Mouse (Mus musculus) myocyte (in vitro differentiated cells): ENCODE results near the gene Cenps. TPM values are rescaled to one million over a fixed set of nuclear protein-coding genes. Genes with fewer than 3 reads are reported as not detected.
"Not testable (repeated sequence)": the region's sequence is repeated elsewhere in the genome, so short reads cannot be mapped to it uniquely, and the experiment has no call there.

Experiments used
- H3K27me3 ChIP-seq: one replicate; pipeline ENCODE4 v1.6.1; 2011; ENCODE audit not compliant: control insufficient read depth, insufficient read depth, insufficient read length
- H3K36me3 ChIP-seq: one replicate; pipeline ENCODE4 v1.6.1; 2011; ENCODE audit not compliant: control insufficient read depth, insufficient read depth
- H3K4me2 ChIP-seq: one replicate; pipeline ENCODE4 v1.6.1; 2011; ENCODE audit warnings: low read depth, control low read depth
- H3K4me3 ChIP-seq: one replicate; pipeline ENCODE4 v1.5.1; 2011; ENCODE audit warnings: mild to moderate bottlenecking, control low read depth, moderate library complexity
- H3K79me2 ChIP-seq: one replicate; pipeline ENCODE4 v1.6.1; 2011; ENCODE audit not compliant: control insufficient read depth, insufficient read depth
- H3ac ChIP-seq: one replicate; pipeline ENCODE4 v1.6.1; 2011; ENCODE audit not compliant: control insufficient read depth, insufficient read length
- CEBPB ChIP-seq: IDR thresholded peaks from 2 replicates; pipeline ENCODE4 v1.6.1; 2011; ENCODE audit warnings: mild to moderate bottlenecking, moderate library complexity; ENCODE audit not compliant: poor library complexity, insufficient read depth, severe bottlenecking
- E2F4 ChIP-seq: IDR thresholded peaks from one replicate; pipeline ENCODE4 v1.6.1; 2011; ENCODE audit warnings: mild to moderate bottlenecking, control low read depth, moderate library complexity; ENCODE audit not compliant: insufficient read depth
- MAX ChIP-seq: IDR thresholded peaks from one replicate; pipeline ENCODE4 v1.6.1; 2011; ENCODE audit warnings: low read depth, mild to moderate bottlenecking, control low read depth
- MYOD1 ChIP-seq, 3 experiments: IDR thresholded peaks; one replicate each; pipeline ENCODE4 v1.6.1; 2011; ENCODE audit warnings: control low read depth in 2 of 3, low read depth in 2 of 3, mild to moderate bottlenecking in 2 of 3, moderate library complexity in 1 of 3; ENCODE audit not compliant: insufficient read length in 2 of 3, control insufficient read depth in 1 of 3
- MYOG ChIP-seq, 3 experiments: IDR thresholded peaks; one replicate each; pipeline ENCODE4 v1.6.1; 2011; ENCODE audit warnings: control low read depth in 2 of 3, low read depth in 2 of 3, mild to moderate bottlenecking in 2 of 3; ENCODE audit not compliant: insufficient read length in 2 of 3, control insufficient read depth in 1 of 3, insufficient read depth in 1 of 3
- POLR2A ChIP-seq: IDR thresholded peaks from one replicate; pipeline ENCODE4 v1.6.1; 2011; ENCODE audit warnings: low read depth, mild to moderate bottlenecking, control low read depth, moderate library complexity; ENCODE audit not compliant: insufficient read length
- POLR2AphosphoS2 ChIP-seq: IDR thresholded peaks from one replicate; pipeline ENCODE4 v1.6.1; 2011; ENCODE audit warnings: low read depth, control low read depth; ENCODE audit not compliant: insufficient read length
- REST ChIP-seq: IDR thresholded peaks from one replicate; pipeline ENCODE4 v1.6.1; 2011; ENCODE audit warnings: mild to moderate bottlenecking, control low read depth, moderate library complexity; ENCODE audit not compliant: insufficient read depth, insufficient read length
- SRF ChIP-seq: IDR thresholded peaks from one replicate; pipeline ENCODE4 v1.6.1; 2011; ENCODE audit warnings: low read depth; ENCODE audit not compliant: control insufficient read depth, insufficient read length
- TCF12 ChIP-seq: IDR thresholded peaks from one replicate; pipeline ENCODE4 v1.6.1; 2011; ENCODE audit warnings: mild to moderate bottlenecking, control low read depth; ENCODE audit not compliant: poor library complexity, insufficient read depth, severe bottlenecking
- TCF3 ChIP-seq: IDR thresholded peaks from one replicate; pipeline ENCODE4 v1.6.1; 2011; ENCODE audit warnings: low read depth, control low read depth; ENCODE audit not compliant: insufficient read length
- USF1 ChIP-seq: IDR thresholded peaks from one replicate; pipeline ENCODE4 v1.6.1; 2011; ENCODE audit warnings: low read depth, mild to moderate bottlenecking, control low read depth, moderate library complexity
- polyA plus RNA-seq: library from polyadenylated mRNA; unstranded; fragments of >200 nt; fragmentation: generic; extraction: Trizol; gene quantifications from one replicate; pipeline ENCODE4 v1.2.1, GENCODE M21; 2012; ENCODE audit warnings: missing spikeins

The Cenps gene
- polyA plus RNA-seq, 1 experiment = 7.3 TPM

DNA sequence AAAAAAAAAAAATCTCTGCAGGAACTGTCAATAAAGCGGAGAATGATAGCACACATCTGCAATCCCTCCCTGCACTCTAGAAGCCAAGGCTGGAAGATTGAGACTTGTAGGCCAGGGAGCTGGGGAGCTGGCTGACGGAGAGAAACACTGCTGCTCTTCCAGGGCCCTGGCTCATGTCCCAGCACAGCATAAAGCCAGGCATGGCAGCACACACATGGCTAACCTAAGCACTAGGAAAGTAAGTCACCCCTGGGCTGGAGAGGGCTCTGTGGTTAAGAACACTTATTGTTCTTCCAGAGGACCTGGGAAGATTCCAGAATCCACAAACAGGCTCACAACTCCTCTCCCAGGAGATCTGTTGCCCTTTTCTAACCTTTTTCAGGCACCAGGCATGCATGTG, 35.2 kb upstream of the Cenps start:
- H3K27me3 ChIP-seq = no peaks in the 10 kb centered on the region
- peaks cover 4% of the 10 kb centered on the region for H3K36me3 ChIP-seq
- no peaks in the 10 kb centered on the region for H3K79me2 ChIP-seq
- TF ChIP-seq USF1 (no peak), MAX (no peak), POLR2A (no peak), SRF (no peak), TCF12 (no peak), MYOD1 (IDR thresholded peaks at IDR 0.05; ENCODE audit: control insufficient read depth in 1 of 3, insufficient read length in 2 of 3, low read depth in 2 of 3) (no peak)
- H3ac ChIP-seq = no peak overlapping the region
- no peak overlapping the region for H3K4me3 ChIP-seq
- H3K4me2 ChIP-seq = peak overlapping the region; percentile 61

DNA sequence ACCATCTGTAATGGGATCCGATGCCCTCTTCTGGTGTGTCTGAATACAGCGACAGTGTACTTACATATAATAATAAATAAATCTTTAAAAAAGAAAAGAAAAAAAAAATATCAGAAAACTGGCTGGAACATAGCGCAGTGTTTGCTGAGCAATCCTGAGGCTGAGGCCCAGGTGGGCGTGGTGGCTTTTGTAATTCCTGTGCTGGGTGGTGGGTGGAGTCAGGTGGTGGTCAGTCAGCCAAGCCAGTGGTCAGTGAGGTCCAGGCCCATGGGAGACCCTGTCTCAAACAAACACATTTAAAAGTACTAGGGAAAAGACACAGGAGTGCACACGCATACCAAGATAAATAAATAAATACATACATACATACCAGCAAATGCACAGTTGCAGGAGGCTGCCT, 34.7 kb upstream of the Cenps start:
- no peak overlapping the region for H3K4me3 ChIP-seq
- peak overlapping the region; percentile 61 for H3K4me2 ChIP-seq
- H3ac ChIP-seq = no peak overlapping the region
- no peaks in the 10 kb centered on the region for H3K79me2 ChIP-seq
- H3K36me3 ChIP-seq = peaks cover 2% of the 10 kb centered on the region
- no peak for TF ChIP-seq MYOG (IDR thresholded peaks at IDR 0.05; ENCODE audit: control insufficient read depth in 1 of 3, insufficient read depth in 1 of 3, insufficient read length in 2 of 3, low read depth in 2 of 3)
- TF ChIP-seq POLR2AphosphoS2 = no peak
- no peak for TF ChIP-seq TCF12
- H3K27me3 ChIP-seq = no peaks in the 10 kb centered on the region

DNA sequence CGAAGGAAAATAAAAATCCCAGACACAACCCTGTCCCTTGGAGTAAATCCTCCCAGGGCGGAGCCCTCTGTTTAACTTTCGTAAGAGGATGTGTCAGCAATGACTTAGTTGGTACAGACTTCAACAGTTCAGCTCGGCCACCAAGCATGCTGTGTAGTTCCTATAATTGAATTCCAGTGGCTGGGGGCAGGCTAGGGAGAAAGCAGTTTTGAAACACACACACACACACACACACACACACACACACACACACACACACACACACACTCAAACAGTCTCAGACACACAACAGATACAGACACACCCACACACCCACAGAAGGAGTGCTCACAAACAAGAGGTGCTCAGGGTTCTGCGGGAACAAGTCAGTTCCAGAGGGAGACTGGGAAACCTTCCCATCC, 34.2 kb upstream of the Cenps start:
- Histone ChIP-seq H3K27me3 (no peaks in the 10 kb centered on the region), H3K79me2 (no peaks in the 10 kb centered on the region), H3K36me3 (no peaks in the 10 kb centered on the region), H3K4me3 (no peak overlapping the region), H3K4me2 (peak overlapping the region; percentile 61), H3ac (no peak overlapping the region)
- TF ChIP-seq USF1 (no peak), REST (no peak), POLR2A (no peak), SRF (no peak), TCF12 (no peak), CEBPB (peak; percentile 28; the same call in 1 of the 2 replicates), MYOD1 (IDR thresholded peaks at IDR 0.05; ENCODE audit: control insufficient read depth in 1 of 3, insufficient read length in 2 of 3, low read depth in 2 of 3) (no peak)

- Histone ChIP-seq H3K27me3 (no peaks in the 10 kb centered on the region), H3K36me3 (no peaks in the 10 kb centered on the region), H3ac (no peak overlapping the region), H3K4me2 (peak overlapping the region; percentile 13), H3K79me2 (peaks cover 6% of the 10 kb centered on the region), H3K4me3 (no peak overlapping the region)
- TF ChIP-seq TCF3 (no peak), MAX (no peak), MYOG (IDR thresholded peaks at IDR 0.05; ENCODE audit: control insufficient read depth in 1 of 3, insufficient read depth in 1 of 3, insufficient read length in 2 of 3, low read depth in 2 of 3) (no peak), E2F4 (no peak), SRF (no peak), CEBPB (no peak), TCF12 (no peak), POLR2A (no peak), REST (no peak), MYOD1 (IDR thresholded peaks at IDR 0.05; ENCODE audit: control insufficient read depth in 1 of 3, insufficient read length in 2 of 3, low read depth in 2 of 3) (no peak)
Measured at GRCm38 (mm10) chr4:149170394-149170931, 33.0 kb upstream of the Cenps start.

GRCm38 (mm10) chr4:149169926-149170325, 32.5 kb upstream of the Cenps start:
- H3K36me3 ChIP-seq, H3ac ChIP-seq, H3K27me3 ChIP-seq, H3K4me3 ChIP-seq, H3K4me2 ChIP-seq: not testable (repeated sequence)
- H3K79me2 ChIP-seq = peaks cover 12% of the 10 kb centered on the region

DNA sequence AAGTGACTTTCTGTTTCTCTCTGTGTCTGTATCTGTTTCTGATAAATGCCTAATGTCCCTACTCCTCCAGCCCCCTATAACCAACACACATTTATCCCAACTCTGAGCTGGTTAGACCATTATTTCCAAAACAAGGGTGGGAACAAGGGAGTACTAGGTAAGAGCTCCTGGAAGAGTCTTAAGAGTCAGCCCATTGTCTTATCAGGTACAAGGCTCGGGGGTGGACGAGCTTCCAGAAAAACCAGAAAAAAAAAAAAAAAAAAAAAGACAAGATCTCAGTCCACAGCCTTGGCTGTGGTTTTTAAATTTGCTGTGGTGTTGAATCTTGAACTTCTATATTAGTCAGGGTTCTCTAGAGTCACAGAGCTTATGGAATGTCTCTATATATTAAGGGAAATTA, 30.6 kb upstream of the Cenps start:
- Histone ChIP-seq H3K79me2 (peaks cover 31% of the 10 kb centered on the region), H3K36me3 (no peaks in the 10 kb centered on the region), H3ac (no peak overlapping the region), H3K4me2 (peak overlapping the region; percentile 79), H3K27me3 (no peaks in the 10 kb centered on the region), H3K4me3 (peak overlapping the region; percentile 60)
- TF ChIP-seq TCF12 = no peak
- TF ChIP-seq TCF3 = no peak
